Mouse (Mus musculus) midbrain, embryonic 14.5 days (tissue): ENCODE data around the gene Gse1. TPM values are rescaled to one million over a fixed set of nuclear protein-coding genes. Genes with fewer than 3 reads are reported as not detected.

ENCODE experiments used
- ATAC-seq: fragments of 200-750 bp; cut with Nextera tagmentation; 2 replicates; pipeline ENCODE4 v1.8.0; 2017; ENCODE audit warnings: moderate number of reproducible peaks, moderate library complexity; ENCODE audit not compliant: low FRiP score, low TSS enrichment
- DNase-seq: peaks from one replicate; pipeline ENCODE4 v3.0.0-alpha.2; 2015
- H3K27ac ChIP-seq: fragments of 300-500 bp; sonication (generic); replicated peaks from 2 replicates; pipeline ENCODE4 v1.5.1; 2014; ENCODE audit warnings: mild to moderate bottlenecking, low read depth, low read length, moderate library complexity
- H3K27me3 ChIP-seq: fragments of 300-500 bp; sonication (generic); 2 replicates; pipeline ENCODE4 v1.6.1; 2014; ENCODE audit warnings: low read length, control low read depth, mixed read lengths; ENCODE audit not compliant: control insufficient read depth, insufficient read depth
- H3K36me3 ChIP-seq: fragments of 300-500 bp; sonication (generic); 2 replicates; pipeline ENCODE4 v1.6.1; 2014; ENCODE audit warnings: low read length, control low read depth; ENCODE audit not compliant: control insufficient read depth, insufficient read depth
- H3K4me1 ChIP-seq: fragments of 300-500 bp; sonication (generic); 2 replicates; pipeline ENCODE4 v1.6.1; 2014; ENCODE audit warnings: mild to moderate bottlenecking, antibody characterized with exemption, low read length, control low read depth; ENCODE audit not compliant: control insufficient read depth, insufficient read depth
- H3K4me2 ChIP-seq: fragments of 300-500 bp; sonication (generic); 2 replicates; pipeline ENCODE4 v1.6.1; 2014; ENCODE audit warnings: mild to moderate bottlenecking, low read length, moderate library complexity
- H3K4me3 ChIP-seq: fragments of 300-500 bp; sonication (generic); replicated peaks from 2 replicates; pipeline ENCODE4 v1.5.1; 2014; ENCODE audit warnings: low read depth, low read length
- H3K9ac ChIP-seq: fragments of 300-500 bp; sonication (generic); replicated peaks from 2 replicates; pipeline ENCODE4 v1.6.1; 2014; ENCODE audit warnings: mild to moderate bottlenecking, low read length, moderate library complexity
- H3K9me3 ChIP-seq: fragments of 300-500 bp; sonication (generic); 2 replicates; pipeline ENCODE4 v1.6.1; 2016; ENCODE audit warnings: low read length, control low read depth, mixed read lengths; ENCODE audit not compliant: control insufficient read depth
- WGBS: fragments of 180-500 bp; shearing (Covaris S2); extraction: QIAGEN DNeasy Blood & Tissue Kit; methylation state at CpG from one replicate; pipeline ENCODE4 v1.1.7; 2014; 5-methylcytosine and 5-hydroxymethylcytosine counted together
- polyA plus RNA-seq: library from polyadenylated mRNA; unstranded; fragments of >200 nt; fragmentation: Nextera tagmentation; extraction: Ambion mirVana; gene quantifications from 2 replicates; pipeline ENCODE4 v1.2.1, GENCODE M21; 2014

Gse1 gene
- polyA plus RNA-seq, 1 experiment from 2014 or later = 28.6 TPM

DNA sequence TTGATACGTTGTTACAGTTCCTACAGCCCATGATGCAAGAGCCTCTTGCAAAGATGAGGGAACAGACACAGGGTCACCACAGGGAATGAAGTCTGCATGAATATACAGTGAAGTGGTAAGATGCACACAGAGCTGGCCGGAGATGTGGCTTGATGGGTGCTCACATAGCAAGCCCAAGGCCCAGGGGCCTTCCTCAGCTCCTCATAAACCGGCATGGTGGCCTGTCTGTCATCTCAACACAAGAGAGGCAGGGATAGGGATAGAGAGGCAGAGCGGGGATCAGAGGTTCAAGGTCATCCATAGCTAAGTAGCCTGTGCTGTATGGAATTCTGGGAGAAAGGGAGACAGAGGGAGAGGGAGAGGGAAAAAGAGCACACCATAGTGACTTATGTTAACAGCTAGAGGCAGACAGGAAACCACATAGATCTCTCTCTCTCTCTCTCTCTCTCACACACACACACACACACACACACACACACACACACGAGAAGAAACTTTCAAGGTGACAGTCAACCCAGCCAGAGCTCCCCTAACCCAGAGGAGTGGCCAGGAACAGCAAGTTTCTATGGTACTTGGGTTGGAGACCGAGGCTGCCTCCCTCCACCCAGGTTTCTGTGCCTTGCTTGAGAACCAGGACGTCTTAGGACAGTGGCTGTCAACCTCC, 175.5 kb downstream of the Gse1 start:
- H3K36me3 ChIP-seq = no peaks in the 10 kb centered on the region
- WGBS = 77% methylated on average over 7 of the region's 7 CpGs
- ATAC-seq = no peak
- no peaks in the 10 kb centered on the region for H3K9me3 ChIP-seq
- no peak overlapping the region for H3K4me2 ChIP-seq
- H3K9ac ChIP-seq = no peak overlapping the region
- H3K4me3 ChIP-seq = no peak overlapping the region
- H3K27ac ChIP-seq = no peak overlapping the region
- H3K4me1 ChIP-seq = peaks cover 32% of the 10 kb centered on the region
- no peaks in the 10 kb centered on the region for H3K27me3 ChIP-seq
- no peak for DNase-seq

DNA sequence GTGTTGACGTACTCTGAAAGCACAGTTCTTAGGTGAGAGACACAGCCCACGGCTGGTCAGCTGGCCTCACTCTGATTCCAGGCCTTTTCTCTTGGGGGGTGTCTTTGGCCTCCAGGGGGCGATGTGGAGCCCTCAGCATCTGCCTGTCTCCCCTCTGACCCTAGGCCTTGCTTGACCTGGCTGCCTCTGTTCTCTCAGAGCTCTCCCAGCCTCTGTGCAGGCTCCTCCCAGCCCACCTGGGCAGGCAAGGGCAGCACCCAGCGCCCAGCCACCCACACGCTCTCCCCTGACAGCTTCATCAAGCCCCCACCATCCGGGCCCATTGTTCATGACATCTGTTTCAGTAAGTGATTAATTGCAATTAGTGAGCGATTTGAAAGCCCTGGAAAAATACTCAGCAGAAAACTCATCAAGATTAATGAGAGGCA, 176.4 kb downstream of the Gse1 start:
- no peak overlapping the region for H3K9ac ChIP-seq
- peak; percentile 63 for DNase-seq
- no peaks in the 10 kb centered on the region for H3K36me3 ChIP-seq
- WGBS = 31% methylated on average over 7 of the region's 7 CpGs
- peaks cover 31% of the 10 kb centered on the region for H3K4me1 ChIP-seq
- H3K4me3 ChIP-seq = no peak overlapping the region
- H3K27ac ChIP-seq = no peak overlapping the region
- ATAC-seq = no peak
- no peaks in the 10 kb centered on the region for H3K9me3 ChIP-seq
- no peak overlapping the region for H3K4me2 ChIP-seq
- no peaks in the 10 kb centered on the region for H3K27me3 ChIP-seq

DNA sequence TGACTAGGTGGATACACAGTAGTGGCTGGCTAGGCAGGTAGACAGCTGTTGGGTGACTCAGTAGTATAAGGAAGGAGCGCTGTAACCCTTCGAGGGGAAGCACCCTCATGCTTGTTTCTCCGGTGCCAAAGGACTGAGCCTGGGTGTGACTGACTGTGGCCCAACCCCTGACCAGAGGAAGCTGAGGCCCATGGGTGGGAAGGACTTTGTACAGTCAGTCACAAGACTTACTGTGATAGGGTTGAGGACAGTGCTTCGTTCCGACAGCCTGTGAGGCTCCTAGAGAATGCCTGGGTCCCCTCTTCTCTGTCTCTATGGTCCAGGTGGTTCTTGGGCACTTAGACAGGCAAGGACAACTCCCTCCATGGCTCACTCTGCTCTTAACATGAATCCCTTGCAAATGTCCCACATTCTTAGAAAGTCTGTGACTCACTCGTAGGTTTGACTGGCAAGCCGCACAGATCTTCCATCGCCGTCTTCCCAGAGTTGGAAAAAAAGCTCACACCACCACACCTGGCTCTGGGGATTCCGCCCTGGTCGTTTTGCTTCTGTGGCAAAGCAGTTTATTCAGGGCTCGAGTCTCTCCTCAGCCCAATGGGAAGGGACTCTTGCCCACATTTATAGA, 177.9 kb downstream of the Gse1 start:
- H3K4me1 ChIP-seq = peaks cover 38% of the 10 kb centered on the region

DNA sequence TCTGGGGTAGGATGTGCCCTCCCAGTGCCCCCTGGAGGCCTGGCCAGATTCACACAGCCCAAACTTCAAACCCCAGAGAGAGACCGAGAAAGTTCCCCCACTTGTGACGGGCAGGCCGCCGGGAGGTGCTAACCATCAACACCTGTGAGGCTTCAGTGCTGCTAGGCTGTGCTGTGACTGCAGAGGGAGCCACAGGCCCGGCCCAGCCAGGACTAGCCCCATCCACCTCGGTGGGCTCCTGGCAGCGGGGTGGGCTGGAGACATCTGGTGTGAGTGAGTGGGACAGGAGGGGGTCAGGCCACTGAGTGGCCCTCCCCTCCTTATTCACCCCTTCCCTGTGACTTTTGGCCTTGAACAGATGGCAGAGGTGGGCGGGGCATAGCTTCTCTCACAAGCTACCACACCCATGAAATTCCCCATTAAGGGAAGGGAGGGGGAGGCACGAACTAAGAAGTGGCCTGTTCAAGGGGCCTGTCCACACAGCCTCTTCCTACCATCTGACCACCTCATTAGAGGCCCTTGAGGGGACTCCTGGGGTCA, 179.5 kb downstream of the Gse1 start:
- Histone ChIP-seq H3K27me3 (no peaks in the 10 kb centered on the region), H3K4me1 (peaks cover 54% of the 10 kb centered on the region), H3K9ac (no peak overlapping the region), H3K4me3 (no peak overlapping the region), H3K36me3 (no peaks in the 10 kb centered on the region), H3K27ac (0 out of 2 replicates have a peak overlapping the region, but pooled peaks have one; percentile 14), H3K4me2 (no peak overlapping the region), H3K9me3 (no peaks in the 10 kb centered on the region)
- WGBS = 6% methylated on average over 9 of the region's 9 CpGs
- DNase-seq = peak; percentile 73
- peak; percentile 64; the same call in 1 of the 2 replicates for ATAC-seq

More for the DNA sequence above, 177.9 kb downstream of the Gse1 start:
- no peaks in the 10 kb centered on the region for H3K27me3 ChIP-seq
- no peak overlapping the region for H3K4me3 ChIP-seq
- 90% methylated on average over 12 of the region's 12 CpGs for WGBS
- H3K27ac ChIP-seq = no peak overlapping the region
- DNase-seq (no peak), ATAC-seq (no peak)
- H3K9me3 ChIP-seq = no peaks in the 10 kb centered on the region
- no peak overlapping the region for H3K4me2 ChIP-seq
- no peak overlapping the region for H3K9ac ChIP-seq
- no peaks in the 10 kb centered on the region for H3K36me3 ChIP-seq

- no peaks in the 10 kb centered on the region for H3K36me3 ChIP-seq
- H3K27me3 ChIP-seq = no peaks in the 10 kb centered on the region
- H3K4me1 ChIP-seq = peaks cover 62% of the 10 kb centered on the region
- H3K4me2 ChIP-seq = no peak overlapping the region
- H3K9me3 ChIP-seq = no peaks in the 10 kb centered on the region
- no peak overlapping the region for H3K4me3 ChIP-seq
- 39% methylated on average over 14 of the region's 14 CpGs for WGBS
- ATAC-seq (no peak), DNase-seq (no peak)
- H3K27ac ChIP-seq = peak overlapping the region; percentile 14; the same call in 1 of the 2 replicates
- H3K9ac ChIP-seq = no peak overlapping the region
Observed at GRCm38 (mm10) chr8:120408241-120409215, 180.3 kb downstream of the Gse1 start.

DNA sequence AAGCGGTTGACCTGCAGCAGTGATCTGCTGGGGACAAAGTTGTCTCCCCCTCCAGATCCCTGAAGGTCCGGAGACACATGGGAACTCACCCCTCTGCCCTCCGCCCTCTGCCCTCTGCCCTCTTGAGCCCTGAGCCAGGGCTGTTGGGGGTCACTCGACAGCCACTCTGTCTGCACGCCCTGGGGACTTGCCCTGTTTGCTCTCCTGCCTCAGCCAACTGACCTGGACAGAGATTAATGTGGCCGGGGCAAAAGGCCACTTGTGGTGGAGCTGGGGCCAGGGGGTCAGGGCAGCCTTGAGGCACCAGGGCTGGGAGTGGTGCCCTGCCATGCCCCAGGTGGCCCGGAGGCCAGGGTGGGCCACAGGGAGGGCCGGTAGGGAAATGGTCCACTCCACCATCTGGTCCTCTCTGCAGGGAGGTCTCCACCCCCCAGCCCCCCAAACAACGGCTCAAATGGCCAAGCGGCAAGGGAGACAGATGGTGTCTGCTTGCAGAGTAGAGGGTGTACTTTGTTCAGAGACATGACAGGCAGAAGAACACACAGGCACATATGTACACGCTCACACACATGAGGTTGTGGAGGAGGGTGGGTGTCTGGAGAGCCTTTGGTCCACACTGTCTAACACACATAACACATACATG, 181.2 kb downstream of the Gse1 start:
- Histone ChIP-seq H3K9ac (no peak overlapping the region), H3K36me3 (no peaks in the 10 kb centered on the region), H3K9me3 (no peaks in the 10 kb centered on the region), H3K4me1 (peaks cover 65% of the 10 kb centered on the region), H3K27me3 (no peaks in the 10 kb centered on the region), H3K4me3 (no peak overlapping the region), H3K4me2 (no peak overlapping the region), H3K27ac (no peak overlapping the region)
- WGBS = 48% methylated on average over 11 of the region's 11 CpGs
- DNase-seq (no peak), ATAC-seq (no peak)

DNA sequence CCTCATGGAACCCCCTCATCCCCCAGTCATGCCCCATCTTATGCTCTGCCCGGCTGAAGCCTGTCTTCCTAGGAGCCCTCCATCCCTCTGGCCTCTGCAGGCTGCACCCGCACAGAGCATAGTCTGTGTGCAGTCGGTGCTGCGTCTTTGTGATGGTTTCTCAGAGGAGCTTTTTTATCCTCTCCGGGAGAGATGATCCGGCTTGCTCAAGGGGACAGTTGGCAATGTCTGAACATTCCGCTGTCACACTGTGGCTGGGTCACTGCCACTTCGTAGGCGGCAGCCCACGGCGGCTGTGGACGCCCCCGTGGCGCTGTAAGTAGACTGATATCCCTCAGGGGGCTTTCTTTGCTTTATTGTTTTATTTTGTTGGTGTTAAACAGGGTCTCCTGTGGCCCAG, 182.8 kb downstream of the Gse1 start:
- Histone ChIP-seq H3K4me3 (no peak overlapping the region), H3K27ac (peak overlapping the region; percentile 60), H3K4me1 (peaks cover 68% of the 10 kb centered on the region), H3K27me3 (no peaks in the 10 kb centered on the region), H3K36me3 (no peaks in the 10 kb centered on the region), H3K4me2 (no peak overlapping the region), H3K9ac (peak overlapping the region; percentile 26; the same call in 1 of the 2 replicates), H3K9me3 (no peaks in the 10 kb centered on the region)
- DNase-seq (peak; percentile 57), ATAC-seq (no peak)
- WGBS = 19% methylated on average over 14 of the region's 14 CpGs

DNA sequence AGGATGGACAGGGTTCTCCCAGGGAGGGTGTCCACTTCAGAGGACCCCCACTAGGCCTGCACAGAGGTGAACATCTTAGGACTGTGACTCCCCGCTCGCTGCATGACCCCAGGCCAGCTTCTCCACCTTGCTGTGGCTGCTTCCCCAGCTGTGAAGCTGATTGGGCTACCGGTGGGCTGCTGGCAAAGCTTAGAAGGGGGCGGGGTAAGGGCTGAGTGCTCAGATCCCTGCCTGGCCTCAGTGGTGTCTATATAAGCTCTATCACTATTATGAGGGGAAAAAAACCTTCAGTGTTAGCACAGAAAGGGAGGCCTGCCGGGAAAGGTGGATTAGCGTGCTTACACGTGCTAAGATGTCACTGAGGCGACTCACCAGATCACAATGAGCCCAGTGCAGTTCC, 183.6 kb downstream of the Gse1 start:
- Histone ChIP-seq H3K27ac (peak overlapping the region; percentile 60), H3K4me3 (no peak overlapping the region), H3K4me1 (peaks cover 73% of the 10 kb centered on the region), H3K4me2 (no peak overlapping the region), H3K9ac (peak overlapping the region; percentile 26), H3K27me3 (no peaks in the 10 kb centered on the region), H3K9me3 (no peaks in the 10 kb centered on the region), H3K36me3 (no peaks in the 10 kb centered on the region)
- peak; percentile 58 for DNase-seq
- no peak for ATAC-seq
- WGBS = 17% methylated on average over 8 of the region's 8 CpGs
